Comparison of ENCODE assay signal across 15 mouse cellular contexts in genomic region chr4:111443906-111444615, GRCm38 (mm10). TPM values are rescaled to one million over a fixed set of nuclear protein-coding genes. Genes with fewer than 3 reads are reported as not detected.
DNase-seq lines count a peak whose midpoint lies in the region; ATAC-seq and TF ChIP-seq lines count a peak whose summit lies in the region.
"Had no signal": no experiment of that assay in that cellular context is flagged by ENCODE, and none has a peak within 500 bp of the region (broad histone marks: within the 10 kb centered on the region; RNA-seq: fewer than 3 reads in every experiment).

No protein-coding gene starts in this region.

- H3K27me3 ChIP-seq in heart, embryonic 13.5 days (replicated peaks) = no peaks in the 10 kb centered on the region
- H3K27me3 ChIP-seq in forebrain, embryonic 15.5 days = no peaks in the 10 kb centered on the region
- peaks cover 34% of the 10 kb centered on the region for H3K27me3 ChIP-seq in midbrain, embryonic 12.5 days
- H3K27me3 ChIP-seq: liver, embryonic 15.5 days had no signal

- no peak overlapping the region for H3K4me2 ChIP-seq in heart, embryonic 13.5 days
- no peak overlapping the region for H3K4me2 ChIP-seq in forebrain, embryonic 15.5 days (replicated peaks)
- H3K4me2 ChIP-seq in midbrain, embryonic 12.5 days (replicated peaks) = no peak overlapping the region
- H3K4me2 ChIP-seq: liver, embryonic 15.5 days had no signal

- no peaks in the 10 kb centered on the region for H3K9me3 ChIP-seq in heart, embryonic 13.5 days
- no peaks in the 10 kb centered on the region for H3K9me3 ChIP-seq in forebrain, embryonic 15.5 days
- no peaks in the 10 kb centered on the region for H3K9me3 ChIP-seq in midbrain, embryonic 12.5 days
- H3K9me3 ChIP-seq: liver, embryonic 15.5 days had no signal

- H3K27ac ChIP-seq in heart, embryonic 13.5 days (replicated peaks) = peak overlapping the region; percentile 28
- H3K27ac ChIP-seq in forebrain, embryonic 15.5 days (replicated peaks) = peak overlapping the region; percentile 61
- peak overlapping the region; percentile 71 for H3K27ac ChIP-seq in midbrain, embryonic 12.5 days (replicated peaks)
- H3K27ac ChIP-seq: liver, embryonic 15.5 days had no signal

- TF ChIP-seq CTCF in brain, embryonic 14.5 days (IDR thresholded peaks at IDR 0.05; ENCODE audit: borderline replicate concordance, extremely low read depth, insufficient read depth, insufficient read length) = no peak

- ATAC-seq in heart, embryonic 13.5 days (ENCODE audit: extremely low read depth, insufficient number of reproducible peaks, low FRiP score, low TSS enrichment) = no peak
- ATAC-seq in forebrain, embryonic 15.5 days (replicated peaks) = peak; percentile 71
- peak; percentile 77 for ATAC-seq in midbrain, embryonic 12.5 days (ENCODE audit: low FRiP score, low read depth)
- ATAC-seq in activated CD4-positive, CD25-positive, alpha-beta regulatory T cell, adult 4 months = no peak

- no peak for DNase-seq in heart, postnatal 10 days
- DNase-seq in brain, embryonic 14.5 days (ENCODE audit: low read depth) = peak; percentile 94
- DNase-seq in kidney, adult 18-20 months = no peak
- no peak for DNase-seq in kidney, postnatal 36 days
- DNase-seq: adrenal gland, adult 8-10 months; cerebellum, postnatal 10 days; kidney, postnatal 4 days; left cerebral cortex, postnatal 4 days; thymus, postnatal 14 days had no signal

- H3K4me3 ChIP-seq in heart, embryonic 13.5 days = no peak overlapping the region
- no peak overlapping the region for H3K4me3 ChIP-seq in forebrain, embryonic 15.5 days
- no peak overlapping the region for H3K4me3 ChIP-seq in midbrain, embryonic 12.5 days
- H3K4me3 ChIP-seq: liver, embryonic 15.5 days had no signal

- H3K9ac ChIP-seq in heart, embryonic 13.5 days = no peak overlapping the region
- no peak overlapping the region for H3K9ac ChIP-seq in forebrain, embryonic 15.5 days (replicated peaks)
- H3K9ac ChIP-seq in midbrain, embryonic 12.5 days (replicated peaks) = no peak overlapping the region
- H3K9ac ChIP-seq: liver, embryonic 15.5 days had no signal

- TF ChIP-seq POLR2A in brain, embryonic 14.5 days (IDR thresholded peaks at IDR 0.05; ENCODE audit: borderline replicate concordance, extremely low read depth, insufficient read depth, insufficient read length, poor library complexity, severe bottlenecking) = no peak

- intact Hi-C loops in heart, postnatal 10 days (cut with DNase I) = no loop called here

- peaks cover 10% of the 10 kb centered on the region for H3K36me3 ChIP-seq in heart, embryonic 13.5 days
- H3K36me3 ChIP-seq in forebrain, embryonic 15.5 days = peaks cover 2% of the 10 kb centered on the region; the same call in 1 of the 2 replicates
- peaks cover 14% of the 10 kb centered on the region for H3K36me3 ChIP-seq in midbrain, embryonic 12.5 days
- H3K36me3 ChIP-seq: liver, embryonic 15.5 days had no signal

- 71% methylated on average over 10 of the region's 10 CpGs for WGBS in heart, embryonic 13.5 days
- 9% methylated on average over 10 of the region's 10 CpGs for WGBS in forebrain, embryonic 15.5 days
- WGBS in midbrain, embryonic 12.5 days = 46% methylated on average over 10 of the region's 10 CpGs

- H3K4me1 ChIP-seq in heart, embryonic 13.5 days = peaks cover 44% of the 10 kb centered on the region
- peaks cover 27% of the 10 kb centered on the region for H3K4me1 ChIP-seq in forebrain, embryonic 15.5 days
- H3K4me1 ChIP-seq in midbrain, embryonic 12.5 days = peaks cover 37% of the 10 kb centered on the region
- H3K4me1 ChIP-seq: liver, embryonic 15.5 days had no signal

RNA-seq across cellular contexts. Expression of gene Bend5, which starts 29.3 kb away (rescaled TPM):
- polyA plus RNA-seq in heart, embryonic 13.5 days (2015; fragmentation: Nextera tagmentation; extraction: Ambion mirVana) = 16.6 and 18.3 TPM in 2 replicates
- total RNA-seq in heart, postnatal 10 days (2021) = 1 to 10 TPM; 9.2 to 9.4 TPM
- polyA plus RNA-seq in brain, embryonic 14.5 days (2012; rRNA removed) = 51.9 and 53.1 TPM in 2 replicates
- 59.8 and 60.4 TPM in 2 replicates for polyA plus RNA-seq in forebrain, embryonic 15.5 days (2015; fragmentation: Nextera tagmentation; extraction: Ambion mirVana)
- 55.3 and 56.5 TPM in 2 replicates for polyA plus RNA-seq in midbrain, embryonic 12.5 days (2016; fragmentation: Nextera tagmentation; extraction: Ambion mirVana)
- under 1 TPM; 0.60 to 0.84 TPM for polyA plus RNA-seq in activated CD4-positive, CD25-positive, alpha-beta regulatory T cell, adult 4 months (2017; shearing (Covaris generic))
- polyA plus RNA-seq: C2C12 had no signal

Comparison
In these comparisons a context has a peak if more than half of its experiments do, and no peak if none do; other contexts are left out.
1. ATAC-seq: peak in forebrain, embryonic 15.5 days (single experiment) and midbrain, embryonic 12.5 days (single experiment); none in heart, embryonic 13.5 days (single experiment) and activated CD4-positive, CD25-positive, alpha-beta regulatory T cell, adult 4 months (single experiment).
2. Peak in every context shown above with its lines, with median percentiles within 50 percentile points of each other: H3K27ac ChIP-seq.